Mouse (Mus musculus) B cell, adult 2 months (primary cell): ENCODE measurements around the gene Erc2.
"Not testable (repeated sequence)": the region's sequence is repeated elsewhere in the genome, so short reads cannot be mapped to it uniquely, and the experiment has no call there.

Experiments
- DNase-seq, 2 experiments: peaks; one replicate each; pipeline ENCODE4 v3.0.0; 2022

Erc2 gene

GRCm38 (mm10) chr14:27622176-27622922 is at the start of gene Erc2:
Gene Erc2 (plus strand): TSS chr14:27622428.
- no peak for DNase-seq

DNA sequence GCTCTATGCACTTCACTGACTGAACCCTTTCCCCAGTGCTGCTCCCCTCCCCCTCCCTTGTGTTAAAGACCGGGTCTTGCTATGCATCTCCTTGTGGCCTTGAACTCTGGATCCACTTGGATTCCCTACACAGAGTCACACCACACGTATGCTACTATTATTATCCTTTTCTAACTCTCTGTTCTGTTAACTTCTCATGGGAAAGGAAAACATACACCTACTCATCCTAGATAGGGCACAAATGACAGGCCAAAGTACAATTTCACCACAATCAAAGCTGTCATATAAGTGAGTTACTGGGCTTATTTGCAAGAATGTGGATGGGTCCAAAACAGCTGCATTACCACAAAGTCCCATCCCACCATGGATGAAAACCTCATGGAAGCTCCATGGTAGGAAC is 43.8 kb upstream of the Erc2 start:
- no peak for DNase-seq

DNA sequence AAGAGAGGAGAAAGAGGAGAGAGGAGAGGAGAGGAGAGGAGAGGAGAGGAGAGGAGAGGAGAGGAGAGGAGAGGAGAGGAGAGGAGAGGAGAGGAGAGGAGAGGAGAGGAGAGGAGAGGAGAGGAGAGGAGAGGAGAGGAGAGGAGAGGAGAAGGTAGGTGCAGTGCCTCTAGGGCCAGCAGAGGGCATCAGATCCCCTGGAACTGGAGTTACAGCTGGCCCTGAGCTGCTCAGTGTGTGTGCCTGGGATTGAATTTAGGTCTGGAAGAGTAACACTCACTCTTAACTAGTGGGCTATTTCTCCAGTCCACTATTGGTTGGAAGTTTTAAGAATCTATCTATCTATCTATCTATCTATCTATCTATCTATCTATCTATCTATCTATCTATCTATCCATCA is 32.6 kb upstream of the Erc2 start:
- DNase-seq: not testable (repeated sequence)

- DNase-seq: no peak
These were observed 30.1 kb upstream of the Erc2 start for GRCm38 (mm10) chr14:27592163-27592562.

DNA sequence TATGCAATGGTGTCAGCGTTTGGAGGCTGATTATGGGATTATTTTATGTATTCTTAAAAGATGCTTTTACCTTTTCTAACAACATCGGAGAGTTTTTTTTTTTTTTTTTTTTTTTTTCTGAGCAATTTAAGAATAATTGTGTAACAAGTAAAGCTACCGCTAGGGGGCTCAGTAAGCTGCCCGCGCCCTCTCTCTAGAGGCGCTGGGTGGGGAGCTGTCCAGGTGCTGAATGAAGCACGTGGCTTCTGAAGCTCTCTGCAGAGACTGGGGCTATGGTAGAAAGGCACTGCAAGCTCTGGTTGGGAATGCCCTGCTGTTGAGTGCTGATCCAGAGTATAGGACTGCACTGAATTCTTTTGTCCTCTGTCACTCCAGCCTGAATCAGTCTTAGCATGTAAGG is 26.0 kb upstream of the Erc2 start:
- peak; percentile 73 to 75 for DNase-seq

GRCm38 (mm10) chr14:27602136-27602535 is 20.1 kb upstream of the Erc2 start:
- DNase-seq: no peak

- no peak for DNase-seq
These were observed 14.8 kb upstream of the Erc2 start for GRCm38 (mm10) chr14:27607419-27607818.

GRCm38 (mm10) chr14:27613766-27614165 is 8.5 kb upstream of the Erc2 start:
- DNase-seq: no peak

- DNase-seq: no peak
These were observed 4.9 kb upstream of the Erc2 start for GRCm38 (mm10) chr14:27617286-27617685.

- DNase-seq: no peak
These were observed 652 bp upstream of the Erc2 start for GRCm38 (mm10) chr14:27621576-27621975.

DNA sequence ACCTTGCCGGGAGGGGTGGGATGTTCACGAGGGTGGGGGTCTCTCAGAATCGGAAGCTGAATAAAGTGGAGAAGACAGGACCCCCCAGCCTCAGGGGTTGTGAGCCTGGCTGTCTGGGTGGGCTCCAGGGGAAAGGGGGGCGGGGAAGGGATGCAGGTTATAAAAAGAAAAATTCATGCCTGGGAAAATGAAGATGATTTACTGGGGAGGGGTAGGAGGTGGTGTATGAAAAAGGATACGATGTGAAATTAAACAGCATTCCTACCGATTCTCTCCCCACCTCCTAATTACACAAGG is 643 bp downstream of the Erc2 start:
- DNase-seq: no peak

GRCm38 (mm10) chr14:27623368-27623767 is 1.1 kb downstream of the Erc2 start:
- DNase-seq: no peak

- no peak for DNase-seq
These were observed 6.5 kb downstream of the Erc2 start for GRCm38 (mm10) chr14:27628701-27629100.

DNA sequence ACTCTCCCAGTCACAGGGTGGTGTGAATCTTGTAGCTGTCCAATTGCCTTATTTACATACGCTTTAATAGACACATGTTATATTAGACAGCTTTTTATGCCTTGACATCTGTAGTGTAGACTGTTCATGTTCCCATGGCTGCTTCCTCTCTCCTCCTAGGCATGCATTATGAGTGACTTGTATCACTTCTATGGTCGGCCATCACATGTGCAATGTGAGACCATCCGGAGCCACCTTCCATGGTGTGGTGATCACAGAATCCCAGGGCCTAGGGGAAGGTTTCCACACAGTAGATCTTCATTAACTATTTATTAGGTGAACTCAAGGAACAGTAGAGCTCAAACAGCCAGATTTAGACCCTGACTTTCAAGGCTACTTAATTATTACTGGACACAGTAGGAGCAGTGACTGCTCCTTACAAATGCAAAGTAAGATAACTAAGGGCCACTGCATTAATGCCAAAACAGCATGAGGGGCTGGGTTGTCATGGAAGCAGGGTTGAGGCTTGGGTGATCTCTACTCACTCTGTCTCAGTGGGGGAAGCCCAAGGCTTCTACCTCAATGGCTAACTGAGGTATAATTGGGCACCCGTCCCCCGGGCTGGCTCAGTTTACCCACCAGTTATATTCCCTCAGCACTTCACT is 7.3 kb downstream of the Erc2 start:
- DNase-seq: no peak

DNA sequence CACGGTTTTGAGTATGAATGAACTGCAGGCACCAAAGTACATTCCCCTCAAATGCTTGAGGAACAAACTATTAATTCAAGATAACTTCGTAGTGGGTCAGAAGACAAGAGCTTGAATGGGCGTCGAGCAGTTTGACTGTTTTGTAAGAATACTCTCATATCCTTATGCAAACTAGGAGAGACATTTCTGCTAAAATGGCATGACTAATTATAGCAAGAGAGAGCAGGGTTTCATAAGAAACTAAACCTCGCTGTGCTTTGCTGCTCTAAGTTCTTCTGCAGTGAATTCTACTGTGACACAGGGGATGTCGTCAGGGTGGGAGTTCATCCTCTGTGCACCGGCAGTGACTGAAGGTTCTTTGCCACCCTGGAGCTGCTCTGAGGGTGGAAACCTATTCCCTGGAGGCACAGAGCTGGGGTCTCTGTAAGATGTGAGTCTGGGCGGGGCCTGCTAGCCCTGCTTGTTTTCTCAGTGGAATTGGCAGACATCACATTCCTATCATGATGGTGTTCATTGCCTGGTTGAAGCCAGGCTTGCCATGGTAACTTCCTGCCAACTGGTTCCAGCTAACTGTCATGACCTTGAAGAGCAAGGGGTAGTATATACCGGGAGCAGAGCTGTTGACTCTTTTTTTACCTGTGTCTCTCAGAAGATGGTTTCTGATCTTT is 8.9 kb downstream of the Erc2 start:
- no peak for DNase-seq

DNA sequence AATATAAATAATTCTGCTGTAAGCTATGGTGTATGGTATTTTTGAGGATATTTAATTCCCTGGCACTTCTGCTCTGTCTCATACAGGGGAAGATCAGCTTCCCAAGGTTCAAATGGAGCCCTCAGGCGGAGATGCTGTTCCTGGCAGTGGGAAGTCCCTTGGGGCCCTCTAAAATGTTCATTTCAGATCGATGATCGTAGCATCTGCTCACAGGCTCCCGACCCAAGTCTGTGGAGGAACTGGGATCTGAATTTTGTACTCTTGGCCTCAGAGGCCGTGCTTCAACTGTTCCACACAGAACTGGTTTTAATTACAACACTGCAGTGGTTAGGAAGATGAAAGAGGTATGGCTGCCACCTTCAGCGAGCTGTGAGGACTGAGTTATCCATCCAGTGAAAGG is 12.5 kb downstream of the Erc2 start:
- DNase-seq: no peak

- DNase-seq: no peak
These were observed 14.3 kb downstream of the Erc2 start for GRCm38 (mm10) chr14:27636556-27636955.

DNA sequence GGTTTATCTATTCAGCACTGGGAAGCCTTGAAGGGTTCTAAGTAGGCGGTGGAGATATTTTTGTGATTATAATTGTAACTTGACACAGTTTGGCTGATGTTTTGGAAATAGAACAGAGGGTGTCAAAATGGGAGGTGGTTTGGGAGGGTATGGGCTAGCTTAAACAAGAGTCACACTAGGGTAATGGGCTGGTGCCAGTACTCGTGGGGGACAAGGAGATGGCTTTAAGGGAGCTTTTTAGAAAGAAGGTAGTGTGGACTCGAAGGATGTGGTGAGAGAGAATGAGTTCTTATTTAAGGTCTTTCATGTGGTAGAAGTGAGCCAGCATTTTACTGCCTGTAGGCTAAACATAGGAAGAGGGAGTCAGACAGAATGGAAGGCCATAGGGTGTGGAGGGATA is 19.2 kb downstream of the Erc2 start:
- no peak for DNase-seq

- no peak for DNase-seq
These were observed 20.8 kb downstream of the Erc2 start for GRCm38 (mm10) chr14:27642981-27643380.

GRCm38 (mm10) chr14:27654670-27655069 is 32.4 kb downstream of the Erc2 start:
- no peak for DNase-seq

GRCm38 (mm10) chr14:27658616-27659015 is 36.4 kb downstream of the Erc2 start:
- DNase-seq: no peak

DNA sequence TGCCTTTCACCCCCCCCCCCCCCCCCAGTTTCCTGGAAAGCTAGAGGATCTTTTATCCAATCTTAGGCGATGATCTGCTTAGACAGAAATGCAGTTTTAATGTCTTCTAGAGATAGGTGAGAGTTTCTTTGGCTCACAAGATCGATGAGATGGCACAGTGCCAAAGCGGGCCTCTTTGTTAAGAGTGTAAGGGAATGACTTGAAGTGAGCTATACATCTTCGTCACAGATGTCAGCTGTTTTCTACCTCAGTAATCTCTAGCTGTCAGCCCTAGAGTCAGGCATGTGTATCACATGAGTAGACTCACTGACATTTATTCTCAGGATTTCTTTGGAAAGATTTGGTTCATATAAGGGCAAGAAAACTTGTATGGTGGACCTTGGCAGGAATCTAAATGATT is 39.2 kb downstream of the Erc2 start:
- no peak for DNase-seq

- no peak for DNase-seq
These were observed 40.0 kb downstream of the Erc2 start for GRCm38 (mm10) chr14:27662251-27662650.
